ENCODE assay signal across 20 mouse cellular contexts in the genomic region with DNA sequence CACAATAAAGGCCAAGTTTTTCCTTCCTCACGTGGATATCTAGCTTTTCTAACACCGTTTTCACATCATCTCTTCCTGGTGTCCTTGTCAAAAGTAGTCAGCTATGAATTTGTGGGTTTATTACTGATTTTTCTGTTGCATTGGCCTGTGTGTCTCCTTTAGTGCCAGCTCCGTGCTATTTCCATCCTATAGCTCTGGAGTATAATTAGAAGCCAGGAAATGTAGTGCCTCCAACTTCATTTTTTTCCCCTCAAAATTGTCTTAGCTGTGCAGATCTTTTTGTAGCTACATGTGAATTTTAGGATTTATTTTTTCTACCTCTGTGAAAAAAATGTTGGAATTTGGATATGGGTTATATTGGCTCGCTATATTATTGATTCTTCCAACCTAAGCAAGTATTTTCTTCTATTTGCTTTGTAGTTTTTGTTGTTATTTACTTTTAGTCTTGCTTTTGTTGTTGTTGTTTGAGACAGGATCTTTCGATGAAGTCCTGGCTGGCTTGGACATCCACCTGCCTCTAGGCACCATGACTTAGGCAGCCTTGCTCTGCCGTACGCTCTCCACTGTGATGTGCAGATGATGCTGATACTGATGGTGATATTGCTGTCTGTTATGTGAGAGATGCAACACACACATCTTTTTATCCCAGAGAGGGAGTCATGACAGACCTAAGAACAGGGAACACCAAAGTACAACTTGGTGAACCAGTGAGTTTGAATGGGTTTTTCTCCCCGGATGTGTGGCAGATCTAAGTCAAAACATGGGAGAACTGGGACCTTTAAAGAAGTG. TPM values are rescaled to one million over a fixed set of nuclear protein-coding genes. Genes with fewer than 3 reads are reported as not detected.
"Had no signal": no experiment of that assay in that cellular context is flagged by ENCODE, and none has a peak within 500 bp of the region (broad histone marks: within the 10 kb centered on the region; RNA-seq: fewer than 3 reads in every experiment).

No protein-coding gene starts in this region.

- H3K27ac ChIP-seq: midbrain, embryonic 10.5 days; midbrain, embryonic 12.5 days; neural tube, embryonic 13.5 days; neural tube, embryonic 15.5 days had no signal

- H3K4me3 ChIP-seq: midbrain, embryonic 10.5 days; midbrain, embryonic 12.5 days; myocyte; neural tube, embryonic 13.5 days; neural tube, embryonic 15.5 days had no signal

- H3K27me3 ChIP-seq: midbrain, embryonic 12.5 days; neural tube, embryonic 13.5 days; neural tube, embryonic 15.5 days had no signal

- H3K4me1 ChIP-seq: midbrain, embryonic 10.5 days; midbrain, embryonic 12.5 days; neural tube, embryonic 15.5 days had no signal

- H3K36me3 ChIP-seq: midbrain, embryonic 10.5 days; midbrain, embryonic 12.5 days; neural tube, embryonic 13.5 days; neural tube, embryonic 15.5 days had no signal

- DNase-seq: lung, adult 18-20 months; lung, embryonic 14.5 days; lung, postnatal 10 days; lung, postnatal 4 days; midbrain, embryonic 14.5 days; retina, postnatal 1 day; right cerebral cortex, adult 18-20 months; right cerebral cortex, postnatal 25 days; right cerebral cortex, postnatal 4 days; spleen, adult 18-20 months; thymus, adult 2 months; thymus, postnatal 25 days; thymus, postnatal 4 days had no signal

- H3K9me3 ChIP-seq: midbrain, embryonic 10.5 days; midbrain, embryonic 12.5 days; neural tube, embryonic 13.5 days; neural tube, embryonic 15.5 days had no signal

RNA-seq across cellular contexts. Expression of a gene that starts 24.5 kb away (rescaled TPM):
- total RNA-seq: megakaryocyte, adult 5-6 weeks; megakaryocyte-erythroid progenitor cell, adult 5-6 weeks had no signal
